Mouse (Mus musculus) testis, adult 2 months (tissue): Measurements from ENCODE around the gene Sh2b1. TPM values are rescaled to one million over a fixed set of nuclear protein-coding genes. Genes with fewer than 3 reads are reported as not detected.

ENCODE experiments used
- H3K27ac ChIP-seq: fragments of 200-500 bp; 2 replicates; pipeline ENCODE4 v1.5.1; 2012; ENCODE audit warnings: low read depth, low read length; ENCODE audit not compliant: control insufficient read depth, insufficient read depth
- H3K27me3 ChIP-seq: fragments of 200-500 bp; 2 replicates; pipeline ENCODE4 v1.6.1; 2012; ENCODE audit warnings: mild to moderate bottlenecking, low read length, moderate library complexity; ENCODE audit not compliant: control insufficient read depth, insufficient read depth
- H3K36me3 ChIP-seq: fragments of 200-500 bp; 2 replicates; pipeline ENCODE4 v1.6.1; 2012; ENCODE audit warnings: mild to moderate bottlenecking, low read length; ENCODE audit not compliant: control insufficient read depth, insufficient read depth
- H3K4me1 ChIP-seq: fragments of 200-500 bp; 2 replicates; pipeline ENCODE4 v1.6.1; 2012; ENCODE audit warnings: low read length; ENCODE audit not compliant: control insufficient read depth, insufficient read depth
- H3K4me3 ChIP-seq: fragments of 200-500 bp; 2 replicates; pipeline ENCODE4 v1.5.1; 2012; ENCODE audit warnings: low read depth, mild to moderate bottlenecking, low read length, moderate library complexity, mixed read lengths; ENCODE audit not compliant: control insufficient read depth
- CTCF ChIP-seq: fragments of 200-500 bp; IDR thresholded peaks from 2 replicates; pipeline ENCODE4 v1.5.1; 2012; ENCODE audit warnings: low read depth, mild to moderate bottlenecking, inconsistent platforms, low read length, moderate library complexity; ENCODE audit not compliant: control insufficient read depth, insufficient read depth, insufficient replicate concordance
- POLR2A ChIP-seq: fragments of 200-500 bp; IDR thresholded peaks from 2 replicates; pipeline ENCODE4 v1.6.1; 2012; ENCODE audit warnings: low read depth, mild to moderate bottlenecking, inconsistent platforms, low read length, moderate library complexity; ENCODE audit not compliant: control insufficient read depth
- polyA plus RNA-seq: library from polyadenylated mRNA; depleted of rRNA; stranded (reverse); fragments of >200 nt; gene quantifications from 2 replicates; pipeline ENCODE4 v1.2.3, GENCODE M21; 2012

The Sh2b1 gene
- polyA plus RNA-seq, 1 experiment, result 39.2 TPM

DNA sequence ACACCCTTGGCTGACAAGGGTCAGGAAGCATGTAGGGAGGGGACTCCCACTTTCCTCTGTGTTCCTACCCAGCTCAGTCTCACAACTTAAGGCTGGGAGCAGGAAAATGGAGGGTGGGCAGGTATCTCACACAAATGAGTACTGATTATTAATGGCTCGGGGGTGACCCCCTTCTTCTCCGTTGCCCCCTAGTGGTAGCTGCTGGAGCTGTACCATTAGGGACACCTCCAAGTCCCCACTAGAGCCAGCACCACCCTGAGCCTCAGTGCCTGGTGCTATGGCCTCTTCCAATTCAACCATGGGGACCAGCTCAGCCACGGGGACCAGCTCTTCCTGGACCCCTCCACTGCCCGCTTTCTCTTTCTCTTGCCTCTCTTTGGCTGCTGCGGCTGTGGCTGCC is 8.0 kb downstream of the Sh2b1 start:
- Histone ChIP-seq H3K4me3 (no peak overlapping the region), H3K27ac (no peak overlapping the region), H3K4me1 (peaks cover 13% of the 10 kb centered on the region), H3K27me3 (no peaks in the 10 kb centered on the region), H3K36me3 (peaks cover 2% of the 10 kb centered on the region)
- TF ChIP-seq POLR2A (no peak), CTCF (peak; percentile 41; the same call in 1 of the 2 replicates)

DNA sequence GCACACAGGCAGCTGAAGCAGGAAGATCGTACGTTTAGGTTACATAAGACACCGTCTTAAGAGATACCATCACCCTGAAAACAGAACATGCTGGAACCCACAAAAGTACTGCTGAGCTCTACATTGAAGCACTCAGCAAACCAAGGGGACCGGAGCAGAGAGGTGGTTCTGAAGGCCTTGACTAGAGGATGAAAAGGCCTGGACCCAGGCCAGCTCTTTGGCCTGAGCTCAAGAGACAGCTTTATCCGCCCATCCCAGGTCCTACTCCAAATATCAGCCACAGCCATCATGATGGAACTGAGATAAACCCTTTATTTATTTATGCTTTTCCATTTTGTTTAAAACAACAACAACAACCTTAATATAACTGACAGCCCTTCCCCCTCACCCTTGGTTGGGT is 8.5 kb downstream of the Sh2b1 start:
- H3K4me1 ChIP-seq, result peaks cover 13% of the 10 kb centered on the region
- TF ChIP-seq CTCF (no peak), POLR2A (no peak)
- no peak overlapping the region for H3K4me3 ChIP-seq
- H3K27ac ChIP-seq, result no peak overlapping the region
- H3K36me3 ChIP-seq, result peaks cover 2% of the 10 kb centered on the region
- no peaks in the 10 kb centered on the region for H3K27me3 ChIP-seq

DNA sequence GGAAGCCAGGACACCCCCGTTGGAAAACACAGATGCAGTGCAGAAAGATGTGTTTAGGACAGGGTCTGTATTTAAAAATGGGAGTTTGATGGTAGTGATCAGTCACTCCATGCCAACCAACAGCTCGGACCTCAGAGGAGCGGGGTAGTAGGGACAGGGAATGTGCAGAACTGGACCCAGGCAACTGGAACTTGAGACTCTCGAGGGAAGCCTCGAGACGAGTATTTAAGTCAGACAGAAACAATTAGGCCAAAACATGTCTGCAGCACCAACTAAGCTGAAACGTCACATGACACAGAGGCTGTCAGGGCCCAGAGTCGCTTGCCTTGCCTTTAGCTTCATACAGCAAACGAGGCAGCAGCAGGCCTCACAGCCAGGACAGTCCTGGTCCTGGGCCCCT is 9.1 kb downstream of the Sh2b1 start:
- peaks cover 2% of the 10 kb centered on the region for H3K36me3 ChIP-seq
- peaks cover 13% of the 10 kb centered on the region for H3K4me1 ChIP-seq
- no peak overlapping the region for H3K4me3 ChIP-seq
- TF ChIP-seq POLR2A (no peak), CTCF (no peak)
- H3K27ac ChIP-seq, result no peak overlapping the region; the same call in 1 of the 2 replicates
- H3K27me3 ChIP-seq, result no peaks in the 10 kb centered on the region

DNA sequence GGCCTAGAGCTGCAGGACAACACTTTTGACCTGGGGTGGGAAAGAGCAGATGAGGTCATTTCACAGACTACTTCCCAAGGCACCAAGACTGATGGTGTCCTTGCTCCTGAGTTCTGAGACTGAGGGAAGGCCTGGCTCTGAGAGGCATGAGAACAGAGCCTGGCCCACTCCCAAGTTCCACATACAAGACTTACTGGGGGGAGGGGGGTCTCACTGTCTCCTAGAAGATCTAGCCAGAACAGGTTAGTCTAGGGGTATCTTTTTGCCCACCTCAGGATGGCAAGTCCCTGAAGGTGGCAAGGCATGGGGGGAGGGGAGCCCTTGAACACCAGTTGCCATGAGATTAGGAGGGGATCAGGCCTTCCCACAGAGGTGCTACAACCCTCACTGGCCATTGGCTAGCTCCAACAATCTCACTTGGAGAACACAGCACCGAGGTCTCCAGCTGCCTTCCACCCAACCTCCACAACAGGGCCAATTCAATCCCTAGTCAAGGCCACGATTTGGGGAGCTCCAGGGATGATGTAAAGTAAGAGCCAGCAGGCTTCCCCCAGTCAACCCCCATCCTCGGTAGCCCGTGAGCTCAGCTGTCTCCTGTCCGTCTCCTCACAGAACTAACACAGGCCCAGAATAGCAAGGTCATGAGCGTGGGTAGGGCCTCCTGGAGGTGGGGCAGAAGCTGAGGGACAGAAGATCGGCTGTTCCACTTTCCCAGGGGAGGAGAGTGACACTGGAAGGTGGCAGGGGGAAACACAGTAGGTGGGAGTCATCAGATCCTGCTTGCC is 9.8 kb downstream of the Sh2b1 start:
- H3K27ac ChIP-seq, result peak overlapping the region; percentile 7
- no peak overlapping the region for H3K4me3 ChIP-seq
- no peaks in the 10 kb centered on the region for H3K27me3 ChIP-seq
- no peak for TF ChIP-seq CTCF
- no peak for TF ChIP-seq POLR2A
- H3K4me1 ChIP-seq, result peaks cover 13% of the 10 kb centered on the region
- H3K36me3 ChIP-seq, result peaks cover 2% of the 10 kb centered on the region; the same call in 1 of the 2 replicates

DNA sequence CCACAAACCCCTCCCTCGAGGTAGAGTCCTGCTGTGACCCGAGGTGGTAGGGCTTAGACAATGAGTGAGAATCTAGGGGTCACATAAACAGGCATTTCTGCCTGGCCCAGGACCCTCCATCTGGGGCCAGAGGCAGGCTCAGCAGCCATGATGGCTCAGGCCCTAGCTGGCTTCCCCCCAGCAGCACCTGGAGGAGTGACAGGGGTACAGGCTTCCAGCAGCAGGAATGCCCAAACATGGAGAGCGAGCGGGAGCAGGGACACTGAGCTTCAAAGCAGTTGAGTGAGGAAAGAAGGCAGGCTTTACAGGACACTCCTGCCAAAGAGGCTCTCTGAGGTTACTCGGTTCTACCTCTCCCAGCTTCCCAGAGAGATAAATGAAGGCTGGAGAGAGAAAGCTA is 10.4 kb downstream of the Sh2b1 start:
- TF ChIP-seq CTCF (no peak), POLR2A (no peak)
- H3K27ac ChIP-seq, result 0 out of 2 replicates have a peak overlapping the region, but pooled peaks have one; percentile 7
- H3K27me3 ChIP-seq, result no peaks in the 10 kb centered on the region
- peaks cover 2% of the 10 kb centered on the region; the same call in 1 of the 2 replicates for H3K36me3 ChIP-seq
- peaks cover 13% of the 10 kb centered on the region for H3K4me1 ChIP-seq
- no peak overlapping the region for H3K4me3 ChIP-seq

DNA sequence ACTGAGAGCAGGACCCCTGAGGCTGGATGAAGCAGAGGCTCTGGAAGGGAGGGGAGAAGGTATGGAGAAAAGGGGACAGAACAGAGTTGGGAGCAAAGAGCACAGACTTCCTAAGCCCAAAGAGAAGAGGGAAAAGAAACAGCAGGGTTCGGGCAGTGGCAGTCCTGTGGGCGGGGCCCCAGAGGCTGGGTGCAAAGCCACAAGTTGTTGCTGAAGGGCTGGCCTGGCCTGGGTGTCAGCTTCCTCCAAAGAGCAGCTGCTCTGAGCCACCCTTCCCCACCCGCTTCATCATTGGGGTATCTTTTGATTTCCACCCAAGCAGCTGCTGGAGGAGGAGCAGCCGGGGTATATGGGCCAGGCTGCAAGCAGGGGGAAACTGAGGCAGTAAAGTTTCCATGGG is 11.1 kb downstream of the Sh2b1 start:
- peaks cover 13% of the 10 kb centered on the region for H3K4me1 ChIP-seq
- TF ChIP-seq CTCF (no peak), POLR2A (no peak)
- H3K4me3 ChIP-seq, result no peak overlapping the region
- no peaks in the 10 kb centered on the region; the same call in 1 of the 2 replicates for H3K36me3 ChIP-seq
- no peaks in the 10 kb centered on the region for H3K27me3 ChIP-seq
- no peak overlapping the region for H3K27ac ChIP-seq

DNA sequence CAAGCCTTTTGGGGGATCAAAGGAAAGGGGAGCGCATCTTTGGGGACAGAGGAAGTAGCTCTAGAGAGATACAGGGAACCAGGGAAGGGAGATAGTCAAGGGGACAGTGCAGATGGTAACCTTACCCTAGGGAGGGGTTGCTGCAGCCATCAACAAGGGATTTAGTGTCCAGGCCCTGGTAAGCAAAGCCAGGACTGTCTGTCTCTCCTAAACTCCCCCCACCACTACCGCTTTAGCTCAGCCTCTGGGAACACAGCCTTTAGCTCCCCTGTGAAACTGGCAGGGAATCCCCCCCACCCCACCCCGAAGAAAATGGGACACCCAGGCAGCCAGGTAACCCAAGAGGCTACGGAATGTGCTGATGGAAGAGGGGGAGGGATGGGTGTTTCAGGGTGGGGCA is 11.7 kb downstream of the Sh2b1 start:
- Histone ChIP-seq H3K27ac (no peak overlapping the region), H3K4me1 (peaks cover 13% of the 10 kb centered on the region), H3K4me3 (no peak overlapping the region), H3K36me3 (no peaks in the 10 kb centered on the region; the same call in 1 of the 2 replicates), H3K27me3 (no peaks in the 10 kb centered on the region)
- no peak for TF ChIP-seq POLR2A

DNA sequence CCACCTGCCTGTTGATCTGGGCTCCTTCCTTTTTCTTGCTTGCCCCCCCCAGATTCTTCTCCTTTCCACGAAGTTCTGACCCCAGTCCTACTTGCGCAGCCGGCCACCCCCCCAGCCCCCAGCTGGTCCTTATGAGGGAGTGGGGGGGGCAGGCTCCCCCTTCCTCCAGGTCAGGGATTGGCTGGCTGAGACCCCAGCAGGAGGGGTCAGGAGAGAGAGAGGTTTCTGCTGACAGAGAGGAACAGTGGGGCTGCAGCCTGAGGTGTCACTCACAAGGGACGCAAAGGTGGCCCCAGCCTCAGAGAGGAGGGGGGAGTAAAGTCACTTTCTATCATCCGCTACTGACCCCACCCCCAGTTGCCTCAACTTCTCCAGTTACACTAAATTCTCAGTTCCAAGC is 12.2 kb downstream of the Sh2b1 start, which contains the start of gene Atp2a1:
Atp2a1 (minus strand) TSS at position 105 of the 400 bp plus-strand sequence.
- H3K27ac ChIP-seq, result no peak within 1 kb of the TSS
- TF ChIP-seq POLR2A (no peak), CTCF (no peak)

More for the DNA sequence above, 12.2 kb downstream of the Sh2b1 start, which contains the start of gene Atp2a1:
- peaks cover 13% of the 10 kb centered on the region for H3K4me1 ChIP-seq
- H3K4me3 ChIP-seq, result no peak within 1 kb of the TSS
- no peaks in the 10 kb centered on the region for H3K27me3 ChIP-seq
- no peaks in the 10 kb centered on the region; the same call in 1 of the 2 replicates for H3K36me3 ChIP-seq
